Mouse (Mus musculus) G1E (cell line): ENCODE data around the gene Cadps.

Source experiments
- CTCF ChIP-seq: IDR thresholded peaks from 2 replicates; pipeline ENCODE4 v1.5.1; 2012; ENCODE audit warnings: low read depth, low read length, inconsistent platforms, mixed read lengths
- GATA1 ChIP-seq: IDR thresholded peaks from 2 replicates; pipeline ENCODE4 v1.6.1; 2012; ENCODE audit warnings: borderline replicate concordance, low read length, inconsistent platforms, mixed read lengths
- GATA2 ChIP-seq: IDR thresholded peaks from 2 replicates; pipeline ENCODE4 v1.6.1; 2012; ENCODE audit warnings: low read depth, low read length, inconsistent platforms, borderline replicate concordance
- TAL1 ChIP-seq: conservative IDR thresholded peaks from 2 replicates; pipeline ENCODE4 v1.6.1; 2012; ENCODE audit warnings: low read depth, low read length, inconsistent platforms, mixed read lengths

DNA sequence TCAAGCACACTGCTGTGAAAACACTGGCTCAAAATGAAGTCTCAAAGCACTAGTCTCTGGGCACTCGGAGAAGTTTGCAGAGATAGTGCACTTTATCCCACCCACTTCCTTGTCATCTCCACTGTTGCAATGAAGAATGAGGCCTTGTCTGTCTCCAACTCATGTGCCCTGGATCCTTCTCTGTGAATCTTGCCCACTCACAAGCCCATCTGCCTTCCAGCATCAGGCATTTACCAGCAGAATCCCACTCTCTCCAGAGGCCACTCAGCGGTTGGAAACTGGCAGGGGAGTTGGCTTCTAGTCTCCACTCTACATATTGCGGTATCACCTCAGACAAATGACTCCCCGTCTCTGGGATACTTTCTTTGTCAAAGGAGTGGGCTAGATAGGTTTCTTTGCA, 384.9 kb downstream of the Cadps start:
- TF ChIP-seq CTCF: no peak
- no peak for TF ChIP-seq GATA1
- no peak for TF ChIP-seq GATA2
- no peak for TF ChIP-seq TAL1
